ENCODE assay signal across 10 mouse cellular contexts in the genomic region with DNA sequence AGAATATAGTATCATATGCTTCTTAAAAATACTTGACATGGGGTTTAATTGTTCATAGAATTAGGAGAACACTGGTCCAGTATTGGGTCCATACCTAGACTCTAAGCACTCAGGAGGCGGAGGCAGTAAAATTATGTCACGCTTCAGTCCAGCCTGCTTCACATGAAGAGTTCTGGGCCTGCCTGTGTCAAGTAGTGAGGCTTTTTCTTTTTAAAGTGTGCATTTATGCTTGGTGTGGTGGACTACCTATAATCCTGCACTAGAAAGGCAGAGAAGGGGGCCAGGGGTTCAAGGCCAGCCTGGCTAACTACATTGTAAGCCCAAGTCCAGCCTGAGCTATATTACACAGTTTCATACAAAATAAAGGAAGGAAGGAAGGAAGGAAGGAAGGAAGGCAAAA. TPM values are rescaled to one million over a fixed set of nuclear protein-coding genes. Genes with fewer than 3 reads are reported as not detected.
DNase-seq lines count a peak whose midpoint lies in the region; ATAC-seq and TF ChIP-seq lines count a peak whose summit lies in the region.
"Had no signal": no experiment of that assay in that cellular context is flagged by ENCODE, and none has a peak within 500 bp of the region (broad histone marks: within the 10 kb centered on the region; RNA-seq: fewer than 3 reads in every experiment).

No protein-coding gene starts in this region.

- H3K36me3 ChIP-seq in lung, embryonic 14.5 days (ENCODE audit: insufficient read depth) = peaks cover 4% of the 10 kb centered on the region; the same call in 1 of the 2 replicates
- H3K36me3 ChIP-seq in heart, postnatal 0 days (replicated peaks; ENCODE audit: control insufficient read depth, insufficient read depth, low read length) = no peaks in the 10 kb centered on the region
- no peaks in the 10 kb centered on the region for H3K36me3 ChIP-seq in liver, postnatal 0 days (replicated peaks; ENCODE audit: insufficient read depth, low read length)
- H3K36me3 ChIP-seq: midbrain, embryonic 15.5 days had no signal

- peak overlapping the region; percentile 85 for H3K4me2 ChIP-seq in lung, embryonic 14.5 days
- peak overlapping the region; percentile 68 for H3K4me2 ChIP-seq in heart, postnatal 0 days (ENCODE audit: low read depth, low read length)
- peak overlapping the region; percentile 73 for H3K4me2 ChIP-seq in liver, postnatal 0 days (ENCODE audit: low read depth, low read length)

- WGBS in lung, embryonic 14.5 days = 59% methylated on average over 2 of the region's 2 CpGs
- WGBS in heart, postnatal 0 days = 90% methylated on average over 2 of the region's 2 CpGs
- WGBS in liver, postnatal 0 days (ENCODE audit: insufficient replicate concordance) = 72% methylated on average over 2 of the region's 2 CpGs

- peak; percentile 83 for DNase-seq in heart, adult 11 months
- DNase-seq in heart, adult 9 months (ENCODE audit: low spot score in 2 of 2) = no peak
- DNase-seq in lung, embryonic 14.5 days = peak; percentile 47
- no peak for DNase-seq in lung, postnatal 4 days
- DNase-seq in heart, postnatal 0 days (ENCODE audit: low spot score) = no peak
- DNase-seq in liver, postnatal 0 days = no peak
- DNase-seq in spleen, postnatal 4 days (ENCODE audit: low spot score in 2 of 2) = no peak
- DNase-seq in left cerebral cortex, adult 8-10 months (ENCODE audit: low spot score in 2 of 2) = no peak
- DNase-seq: thymus, postnatal 14 days had no signal

- peak overlapping the region; percentile 67 for H3K9ac ChIP-seq in lung, embryonic 14.5 days
- no peak overlapping the region for H3K9ac ChIP-seq in heart, postnatal 0 days (replicated peaks; ENCODE audit: low read depth, low read length)
- no peak overlapping the region for H3K9ac ChIP-seq in liver, postnatal 0 days (replicated peaks)
- H3K9ac ChIP-seq: midbrain, embryonic 15.5 days had no signal

- H3K9me3 ChIP-seq in lung, embryonic 14.5 days (ENCODE audit: low read depth, low read length) = no peaks in the 10 kb centered on the region
- H3K9me3 ChIP-seq in heart, postnatal 0 days (replicated peaks; ENCODE audit: control insufficient read depth, low read length) = no peaks in the 10 kb centered on the region
- H3K9me3 ChIP-seq in liver, postnatal 0 days (ENCODE audit: low read length) = no peaks in the 10 kb centered on the region
- H3K9me3 ChIP-seq: midbrain, embryonic 15.5 days had no signal

- no peak for TF ChIP-seq CTCF in lung, embryonic 14.5 days (IDR thresholded peaks at IDR 0.05; ENCODE audit: low read depth)
- no peak for TF ChIP-seq CTCF in heart, postnatal 0 days (IDR thresholded peaks at IDR 0.05; ENCODE audit: low read depth)
- TF ChIP-seq CTCF in liver, postnatal 0 days (IDR thresholded peaks at IDR 0.05; ENCODE audit: low read depth) = no peak

- no peaks in the 10 kb centered on the region for H3K27me3 ChIP-seq in lung, embryonic 14.5 days (ENCODE audit: insufficient read depth, low read length)
- no peaks in the 10 kb centered on the region for H3K27me3 ChIP-seq in heart, postnatal 0 days (ENCODE audit: control insufficient read depth, insufficient read depth, low read length)
- 0 out of 2 replicates have a peak, but pooled peaks cover 4% of the 10 kb centered on the region for H3K27me3 ChIP-seq in liver, postnatal 0 days (ENCODE audit: insufficient read depth, low read length)

- ATAC-seq in lung, embryonic 14.5 days (ENCODE audit: insufficient read depth) = no peak
- no peak for ATAC-seq in heart, postnatal 0 days (ENCODE audit: insufficient read depth, low read depth)
- no peak for ATAC-seq in liver, postnatal 0 days
- ATAC-seq: midbrain, embryonic 15.5 days had no signal

- 0 out of 2 replicates have a peak, but pooled peaks cover 6% of the 10 kb centered on the region for H3K4me1 ChIP-seq in lung, embryonic 14.5 days (ENCODE audit: insufficient read depth)
- no peaks in the 10 kb centered on the region for H3K4me1 ChIP-seq in heart, postnatal 0 days (ENCODE audit: control insufficient read depth, insufficient read depth)
- peaks cover 4% of the 10 kb centered on the region; the same call in 1 of the 2 replicates for H3K4me1 ChIP-seq in liver, postnatal 0 days (ENCODE audit: insufficient read depth)

- no peak overlapping the region for H3K27ac ChIP-seq in lung, embryonic 14.5 days (ENCODE audit: low read depth)
- no peak overlapping the region for H3K27ac ChIP-seq in heart, postnatal 0 days (ENCODE audit: low read depth)
- H3K27ac ChIP-seq in liver, postnatal 0 days (ENCODE audit: low read depth) = no peak overlapping the region
- H3K27ac ChIP-seq: midbrain, embryonic 15.5 days had no signal

- H3K4me3 ChIP-seq in lung, embryonic 14.5 days (ENCODE audit: low read depth, low read length) = peak overlapping the region; percentile 54
- no peak overlapping the region for H3K4me3 ChIP-seq in heart, postnatal 0 days (ENCODE audit: low read depth, low read length)
- peak overlapping the region; percentile 54 for H3K4me3 ChIP-seq in liver, postnatal 0 days (ENCODE audit: low read depth, low read length)

- TF ChIP-seq EP300 in heart, postnatal 0 days (IDR thresholded peaks at IDR 0.05; ENCODE audit: low read depth) = no peak
- no peak for TF ChIP-seq EP300 in liver, postnatal 0 days (IDR thresholded peaks at IDR 0.05; ENCODE audit: low read depth)

RNA-seq across cellular contexts. Expression of gene Cped1, which starts 1.8 kb away (rescaled TPM):
- polyA plus RNA-seq in lung, embryonic 14.5 days (2014; fragmentation: Nextera tagmentation; extraction: Ambion mirVana) = 36.9 and 42.0 TPM in 2 replicates
- 6.1 and 13.2 TPM in 2 replicates for total RNA-seq in heart, postnatal 0 days (2014; rRNA removed; ENCODE audit: low replicate concordance)
- polyA plus RNA-seq in heart, postnatal 0 days (2015; fragmentation: Nextera tagmentation; extraction: Ambion mirVana) = 3.6 and 3.9 TPM in 2 replicates
- 8.2 and 8.9 TPM in 2 replicates for polyA plus RNA-seq in liver, postnatal 0 days (2015; fragmentation: Nextera tagmentation; extraction: Ambion mirVana)
- total RNA-seq in left cerebral cortex, adult 8-10 months (2022) = 1 to 10 TPM; 3.9 to 5.7 (median 4.8) TPM

RNA-seq across cellular contexts. Expression of gene Ing3, which starts 38.2 kb away (rescaled TPM):
- polyA plus RNA-seq in lung, embryonic 14.5 days (2014; fragmentation: Nextera tagmentation; extraction: Ambion mirVana) = 52.5 and 56.0 TPM in 2 replicates
- 11.6 and 18.7 TPM in 2 replicates for total RNA-seq in heart, postnatal 0 days (2014; rRNA removed; ENCODE audit: low replicate concordance)
- polyA plus RNA-seq in heart, postnatal 0 days (2015; fragmentation: Nextera tagmentation; extraction: Ambion mirVana) = 28.4 and 30.5 TPM in 2 replicates
- 12.0 and 15.0 TPM in 2 replicates for polyA plus RNA-seq in liver, postnatal 0 days (2015; fragmentation: Nextera tagmentation; extraction: Ambion mirVana)
- total RNA-seq in left cerebral cortex, adult 8-10 months (2022) = 10 to 100 TPM; 19.0 to 26.7 (median 20.4) TPM

Comparison
In these comparisons a context has a peak if more than half of its experiments do, and no peak if none do; other contexts are left out.
1. DNase-seq: peak in heart, adult 11 months (single experiment) and lung, embryonic 14.5 days (single experiment); none in heart, adult 9 months (0 of 2), lung, postnatal 4 days (0 of 2), heart, postnatal 0 days (single experiment), liver, postnatal 0 days (single experiment), spleen, postnatal 4 days (0 of 2) and left cerebral cortex, adult 8-10 months (0 of 2).
2. Peak in every context shown above with its lines, with median percentiles within 50 percentile points of each other: H3K4me2 ChIP-seq.